Mouse (Mus musculus): ENCODE data around the gene Cpt1c.

DNA sequence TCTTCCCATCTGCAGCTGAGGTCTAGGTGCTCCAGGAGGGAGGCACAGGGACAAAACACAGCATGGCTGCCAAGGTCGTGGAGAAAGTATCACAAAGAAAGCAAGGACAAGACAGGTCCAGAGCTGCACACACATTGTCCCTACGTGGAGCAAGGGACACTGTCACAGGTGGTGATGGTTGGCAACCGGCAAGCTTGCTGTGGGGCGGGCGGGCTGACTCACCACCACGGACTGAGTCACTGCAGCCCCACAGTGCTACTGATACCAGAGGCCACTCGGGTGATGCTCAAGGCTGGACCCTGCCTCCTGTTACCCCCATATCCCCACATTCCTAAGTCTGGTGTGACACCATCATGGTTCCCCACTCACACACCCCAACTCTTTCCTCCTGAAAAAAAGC lies 27.8 kb upstream of the Cpt1c start:
- TF ChIP-seq POLR2A (IDR thresholded peaks at IDR 0.05; ENCODE audit: low read depth, low read length) (no peak), CTCF (IDR thresholded peaks at IDR 0.05; ENCODE audit: extremely low read depth, insufficient read length, insufficient replicate concordance, low read depth, low read length) (no peak)
